Mouse (Mus musculus) megakaryocyte, embryonic 14.5 days (primary cell): ENCODE data around the gene Tmem88.

Experiments
- FLI1 ChIP-seq: IDR thresholded peaks from 2 replicates; pipeline ENCODE4 v1.6.1; 2012; ENCODE audit warnings: low read length, inconsistent platforms, mixed read lengths
- GATA1 ChIP-seq: IDR thresholded peaks from 3 replicates; pipeline ENCODE4 v1.6.1; 2012; ENCODE audit warnings: mixed read lengths, low read length, inconsistent platforms, borderline replicate concordance

GRCm38 (mm10) chr11:69429313-69429712 is 31.3 kb upstream of the Tmem88 start:
- TF ChIP-seq GATA1 (no peak), FLI1 (no peak)
